Mouse (Mus musculus) heart, adult 2 months (tissue): ENCODE measurements at regions not wholly inside any gene's neighbourhood (a gene's known extent, or its start where the extent isn't known, plus 50 kb on each side); places are given as distances from the start of the nearest gene placed in this dataset.

Source experiments
- DNase-seq, 2 experiments: peaks; one replicate each; pipeline ENCODE4 v3.0.0; 2021
- H3K27ac ChIP-seq: fragments of 200-600 bp; 2 replicates; pipeline ENCODE4 v1.8.1; 2022
- H3K27me3 ChIP-seq: fragments of 200-500 bp; 2 replicates; pipeline ENCODE4 v1.6.1; 2012; ENCODE audit warnings: mild to moderate bottlenecking, low read length, inconsistent platforms, mixed read lengths; ENCODE audit not compliant: control insufficient read depth, insufficient read depth
- H3K36me3 ChIP-seq: fragments of 200-500 bp; 2 replicates; pipeline ENCODE4 v1.6.1; 2012; ENCODE audit warnings: low read length, inconsistent platforms; ENCODE audit not compliant: control insufficient read depth, insufficient read depth
- H3K4me1 ChIP-seq: fragments of 200-500 bp; 2 replicates; pipeline ENCODE4 v1.6.1; 2011; ENCODE audit warnings: low read length; ENCODE audit not compliant: control insufficient read depth, insufficient read depth
- H3K4me3 ChIP-seq: fragments of 200-600 bp; 2 replicates; pipeline ENCODE4 v1.8.1; 2022
- H3K79me2 ChIP-seq: fragments of 200-500 bp; replicated peaks from 2 replicates; pipeline ENCODE4 v1.6.1; 2012; ENCODE audit warnings: mild to moderate bottlenecking, inconsistent platforms, low read length, moderate library complexity, mixed read lengths; ENCODE audit not compliant: control insufficient read depth, insufficient read depth
- H3K9ac ChIP-seq: fragments of 200-500 bp; 2 replicates; pipeline ENCODE4 v1.6.1; 2012; ENCODE audit warnings: low read depth, mild to moderate bottlenecking, control low read depth, inconsistent platforms, low read length, mixed read lengths
- CTCF ChIP-seq: fragments of 200-600 bp; IDR thresholded peaks from 2 replicates; pipeline ENCODE4 v1.8.1; 2022; ENCODE audit warnings: antibody characterized with exemption, mild to moderate bottlenecking, moderate library complexity
- EP300 ChIP-seq: fragments of 200-500 bp; IDR thresholded peaks from 2 replicates; pipeline ENCODE4 v1.6.1; 2011; ENCODE audit warnings: low read depth, low read length, control low read depth; ENCODE audit not compliant: insufficient read depth
- POLR2A ChIP-seq: fragments of 200-500 bp; IDR thresholded peaks from 2 replicates; pipeline ENCODE4 v1.6.1; 2011; ENCODE audit warnings: mild to moderate bottlenecking, low read depth, low read length, control low read depth; ENCODE audit not compliant: insufficient read depth
- WGBS: fragments of 180-500 bp; shearing (Covaris S2); methylation state at CpG from one replicate; pipeline ENCODE4 v1.1.7; 2018; 5-methylcytosine and 5-hydroxymethylcytosine counted together
- intact Hi-C: fragments of 180-260 bp; cut with DNase I; formaldehyde crosslinking; loops from one replicate; pipeline ENCODE4 v1.15.1; 2025

GRCm38 (mm10) chr10:25064701-25065362 is 137.5 kb upstream of the Arg1 start:
- Histone ChIP-seq H3K36me3 (no peaks in the 10 kb centered on the region), H3K27me3 (no peaks in the 10 kb centered on the region), H3K4me3 (no peak overlapping the region), H3K9ac (no peak overlapping the region), H3K27ac (no peak overlapping the region), H3K4me1 (peaks cover 2% of the 10 kb centered on the region), H3K79me2 (no peaks in the 10 kb centered on the region)
- WGBS = 77% methylated on average over 6 of the region's 6 CpGs
- intact Hi-C loops = no loop called here
- TF ChIP-seq EP300 (no peak), POLR2A (no peak), CTCF (no peak)
- no peak for DNase-seq

- no peak overlapping the region for H3K4me3 ChIP-seq
- peaks cover 2% of the 10 kb centered on the region for H3K4me1 ChIP-seq
- no peak overlapping the region for H3K27ac ChIP-seq
- no peaks in the 10 kb centered on the region for H3K27me3 ChIP-seq
- intact Hi-C loops = no loop called here
- no peak for DNase-seq
- no peaks in the 10 kb centered on the region for H3K79me2 ChIP-seq
- H3K36me3 ChIP-seq = no peaks in the 10 kb centered on the region
- 19% methylated on average over 13 of the region's 13 CpGs for WGBS
- H3K9ac ChIP-seq = no peak overlapping the region
- TF ChIP-seq EP300 (no peak), CTCF (no peak), POLR2A (no peak)
These were observed 134.2 kb upstream of the Arg1 start for GRCm38 (mm10) chr10:25061402-25062055.

GRCm38 (mm10) chr10:25058694-25059093 is 131.4 kb upstream of the Arg1 start:
- intact Hi-C loops = no loop called here
- H3K79me2 ChIP-seq = no peaks in the 10 kb centered on the region
- H3K9ac ChIP-seq = no peak overlapping the region
- no peaks in the 10 kb centered on the region for H3K36me3 ChIP-seq
- H3K27ac ChIP-seq = no peak overlapping the region
- H3K4me3 ChIP-seq = no peak overlapping the region
- H3K27me3 ChIP-seq = no peaks in the 10 kb centered on the region
- H3K4me1 ChIP-seq = peaks cover 2% of the 10 kb centered on the region
- TF ChIP-seq EP300 = no peak
- TF ChIP-seq CTCF = no peak
- no peak for TF ChIP-seq POLR2A
- 85% methylated on average over 11 of the region's 11 CpGs for WGBS
- DNase-seq = no peak

- TF ChIP-seq POLR2A = no peak
- TF ChIP-seq EP300 = no peak
- no peak for TF ChIP-seq CTCF
- Histone ChIP-seq H3K9ac (no peak overlapping the region), H3K27me3 (no peaks in the 10 kb centered on the region), H3K36me3 (no peaks in the 10 kb centered on the region), H3K4me1 (no peaks in the 10 kb centered on the region), H3K27ac (no peak overlapping the region), H3K79me2 (no peaks in the 10 kb centered on the region), H3K4me3 (no peak overlapping the region)
- intact Hi-C loops = no loop called here
- DNase-seq = no peak
- 58% methylated on average over 3 of the region's 3 CpGs for WGBS
These were observed 124.7 kb upstream of the Arg1 start for GRCm38 (mm10) chr10:25051998-25052397.

GRCm38 (mm10) chr10:25051368-25051874 is 124.1 kb upstream of the Arg1 start:
- WGBS = 73% methylated on average over 5 of the region's 5 CpGs
- intact Hi-C loops = no loop called here
- no peaks in the 10 kb centered on the region for H3K36me3 ChIP-seq

GRCm38 (mm10) chr10:25041221-25041620 is 113.9 kb upstream of the Arg1 start:
- Histone ChIP-seq H3K9ac (no peak overlapping the region), H3K27me3 (no peaks in the 10 kb centered on the region), H3K36me3 (no peaks in the 10 kb centered on the region), H3K4me3 (no peak overlapping the region), H3K27ac (no peak overlapping the region), H3K4me1 (peaks cover 1% of the 10 kb centered on the region), H3K79me2 (no peaks in the 10 kb centered on the region)
- no peak for TF ChIP-seq POLR2A
- TF ChIP-seq CTCF = no peak
- no peak for TF ChIP-seq EP300
- no peak for DNase-seq
- 48% methylated on average over 4 of the region's 4 CpGs for WGBS
- intact Hi-C loops = no loop called here

More at GRCm38 (mm10) chr10:25051368-25051874, 124.1 kb upstream of the Arg1 start:
- H3K27ac ChIP-seq = no peak overlapping the region
- H3K4me3 ChIP-seq = no peak overlapping the region
- H3K4me1 ChIP-seq = no peaks in the 10 kb centered on the region
- H3K9ac ChIP-seq = no peak overlapping the region
- H3K27me3 ChIP-seq = no peaks in the 10 kb centered on the region
- no peaks in the 10 kb centered on the region for H3K79me2 ChIP-seq
- no peak for DNase-seq
- TF ChIP-seq POLR2A = no peak
- no peak for TF ChIP-seq CTCF
- no peak for TF ChIP-seq EP300
